Mouse (Mus musculus) heart, postnatal 36 days (tissue): ENCODE measurements around the gene Ift122. TPM values are rescaled to one million over a fixed set of nuclear protein-coding genes. Genes with fewer than 3 reads are reported as not detected.

ENCODE experiments used
- DNase-seq, 2 experiments: peaks; one replicate each; pipeline ENCODE4 v3.0.0; 2021 to 2022
- intact Hi-C: fragments of 180-260 bp; cut with DNase I; formaldehyde crosslinking; loops from one replicate; pipeline ENCODE4 v1.15.1; 2025
- total RNA-seq, 2 experiments: library from RNA; stranded (reverse); gene quantifications; 2 replicates each; pipeline ENCODE4 v1.2.3; 2021

Ift122 gene
- total RNA-seq, 2 experiments from 2014 or later: 9.1 to 9.4 TPM

DNA sequence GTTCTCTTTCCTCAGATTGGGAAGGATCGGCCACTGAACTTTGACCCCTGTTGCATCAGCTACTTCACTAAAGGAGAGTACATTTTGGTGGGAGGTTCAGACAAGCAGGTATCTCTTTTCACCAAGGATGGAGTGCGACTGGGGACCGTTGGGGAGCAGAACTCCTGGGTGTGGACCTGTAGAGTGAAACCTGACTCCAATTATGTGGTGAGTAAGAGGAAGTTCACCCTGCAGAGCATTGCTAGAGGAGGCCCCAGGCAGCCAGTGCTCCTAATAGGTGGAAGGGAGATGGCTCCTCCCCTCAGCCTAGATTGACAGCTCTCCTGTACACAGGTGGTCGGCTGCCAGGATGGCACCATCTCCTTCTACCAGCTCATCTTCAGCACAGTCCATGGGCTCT, 33.6 kb downstream of the Ift122 start:
- intact Hi-C loops: loop anchor here (2.0 kb wide), 1 partner anchor 32 kb away; no protein-coding TSS in a partner anchor
- no peak for DNase-seq

DNA sequence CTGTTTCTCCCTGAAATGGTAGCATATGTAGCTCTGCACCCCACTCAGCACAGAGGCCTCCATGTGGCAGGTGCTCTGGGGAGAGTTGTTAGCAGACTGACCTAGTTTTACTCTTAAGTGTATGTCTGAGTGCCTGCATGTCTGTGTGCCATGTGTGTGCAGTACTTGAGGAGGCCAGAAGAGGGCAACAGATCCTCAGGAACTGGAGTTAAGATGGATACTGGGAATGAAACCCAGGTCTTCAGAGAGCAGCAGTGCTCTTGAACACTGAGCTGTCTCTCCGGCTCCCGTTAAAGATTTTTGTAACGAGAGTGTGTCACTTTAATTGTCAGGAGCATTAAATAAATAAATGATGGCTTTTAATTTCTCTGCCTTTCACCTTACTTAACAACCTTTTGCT, 35.0 kb downstream of the Ift122 start:
- intact Hi-C loops: no loop called here
- DNase-seq: no peak

DNA sequence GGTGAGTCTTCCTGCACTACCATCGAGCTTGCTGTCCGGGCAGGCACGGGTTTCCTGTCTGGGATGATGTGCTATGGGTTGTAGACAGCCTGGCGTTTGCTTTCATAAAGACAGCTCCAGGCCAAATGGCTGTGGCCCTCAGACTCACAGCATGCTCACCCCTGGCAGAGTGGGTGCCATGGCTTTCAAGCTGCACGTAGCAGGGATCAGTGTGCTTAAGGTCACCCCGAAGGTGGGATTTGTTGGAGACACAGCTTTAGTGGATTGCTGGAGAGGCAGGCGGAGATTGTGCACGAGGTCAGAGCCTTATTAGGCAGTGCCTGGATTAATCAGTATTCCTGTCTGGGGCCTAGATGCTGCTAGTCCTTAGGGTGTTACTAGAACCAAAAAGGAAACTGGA, 37.3 kb downstream of the Ift122 start:
- DNase-seq: no peak
- intact Hi-C loops: no loop called here

DNA sequence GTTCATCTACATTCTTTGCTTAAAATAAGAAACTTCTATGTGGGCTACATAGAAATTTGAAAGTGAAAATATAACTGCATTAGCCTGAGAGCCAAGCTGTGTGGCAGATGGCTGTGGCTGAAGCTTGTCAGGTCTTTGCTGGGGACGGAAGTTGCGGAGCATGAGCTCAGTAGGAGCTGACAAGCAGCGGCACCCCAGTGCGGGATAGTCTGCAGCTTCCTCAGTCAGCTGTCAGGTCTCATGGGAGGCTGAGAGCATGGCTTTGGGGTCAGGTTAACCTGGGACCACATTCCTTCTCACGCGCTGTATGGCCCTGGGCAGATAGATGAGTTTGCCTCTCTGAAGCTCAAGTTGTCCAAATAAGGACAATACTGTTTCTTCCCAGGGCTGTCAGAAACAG, 37.8 kb downstream of the Ift122 start:
- intact Hi-C loops: no loop called here
- DNase-seq: no peak

DNA sequence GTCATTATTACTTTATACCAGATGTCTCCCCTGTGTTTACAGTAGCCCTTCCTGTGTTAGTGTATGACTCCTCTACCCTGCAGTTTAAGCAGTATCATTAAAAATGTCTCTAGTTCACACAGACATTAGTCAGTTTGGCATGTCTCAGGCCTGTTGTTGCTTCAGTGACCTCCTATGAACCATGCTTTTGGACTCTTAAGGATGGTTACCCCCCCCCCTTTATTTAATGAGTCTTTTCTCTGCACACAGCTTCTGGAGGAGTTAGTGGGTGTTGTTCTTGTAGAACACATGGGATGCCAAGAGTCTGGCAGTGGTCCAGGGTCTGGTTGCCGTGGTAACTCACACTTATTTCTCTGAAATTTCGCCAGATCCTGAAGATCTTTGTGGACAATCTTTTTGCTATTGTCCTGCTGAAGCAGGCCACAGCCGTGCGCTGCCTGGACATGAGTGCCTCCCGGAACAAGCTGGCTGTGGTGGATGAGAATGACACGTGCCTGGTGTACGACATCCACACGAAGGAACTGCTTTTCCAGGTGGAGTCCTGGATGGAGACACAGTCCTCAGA, 38.3 kb downstream of the Ift122 start:
- DNase-seq: peak; percentile 40 to 47
- intact Hi-C loops: no loop called here

DNA sequence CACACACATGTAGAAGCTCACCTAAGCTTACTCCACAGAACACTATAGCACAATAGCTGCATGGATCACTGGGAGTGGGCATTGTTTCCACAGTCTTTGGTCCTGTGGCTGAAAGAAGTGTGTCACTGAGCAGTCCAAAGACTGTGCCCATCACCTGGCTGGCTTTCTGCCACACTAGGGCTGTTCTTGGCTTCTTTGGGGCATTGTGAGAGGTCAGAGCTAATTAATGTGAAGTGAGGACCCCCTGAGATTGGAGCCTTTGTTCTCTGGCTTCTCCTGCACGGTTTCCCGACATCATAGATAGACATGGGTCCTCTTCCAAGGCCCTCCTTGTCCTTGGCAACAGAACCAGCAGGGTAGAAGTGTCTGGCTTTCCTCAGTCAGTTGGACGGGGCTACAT, 39.1 kb downstream of the Ift122 start:
- intact Hi-C loops: no loop called here

DNA sequence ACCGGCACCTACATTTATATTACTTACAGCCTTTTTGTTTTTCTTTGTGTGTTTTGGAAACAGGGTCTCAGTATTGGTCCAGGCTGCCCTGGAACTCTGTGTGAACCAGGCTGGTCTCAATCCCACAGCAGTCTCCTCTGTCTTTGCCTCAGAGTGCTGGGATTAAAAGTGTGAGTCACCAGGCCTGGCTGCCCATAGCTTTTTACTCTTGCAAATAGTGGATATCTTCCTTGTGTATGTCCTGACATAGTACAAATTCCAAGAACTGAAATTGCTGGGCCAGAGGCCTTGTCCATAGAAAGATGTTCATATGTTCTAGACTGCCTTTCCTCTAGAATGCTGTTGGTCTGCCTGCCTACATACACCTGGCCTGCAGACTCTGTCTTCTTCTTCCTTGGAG, 43.1 kb downstream of the Ift122 start:
- intact Hi-C loops: loop anchor here (5.0 kb wide), 1 partner anchor 231 kb away; no protein-coding TSS in a partner anchor
- DNase-seq: no peak

More for the DNA sequence above, 39.1 kb downstream of the Ift122 start:
- no peak for DNase-seq

DNA sequence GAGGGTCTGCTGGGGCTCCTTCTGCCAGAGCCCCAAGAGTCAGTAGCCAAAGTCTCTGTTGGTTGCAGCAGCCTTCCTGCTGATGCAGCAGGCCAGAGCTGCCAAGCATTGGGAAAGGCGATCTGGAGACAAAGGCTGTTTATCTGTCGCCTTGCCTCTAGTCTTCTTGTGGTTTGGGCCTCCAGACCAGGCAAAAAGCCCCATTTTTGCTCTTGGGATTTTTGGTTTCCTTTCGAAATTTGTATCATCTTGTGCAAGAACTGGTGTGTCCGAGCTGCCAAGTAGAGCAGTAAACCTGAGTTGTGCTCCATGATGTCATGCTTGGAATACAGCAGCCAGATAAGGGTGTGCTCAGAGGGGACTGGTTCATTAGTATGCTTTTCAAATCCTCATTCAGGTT, 43.8 kb downstream of the Ift122 start:
- DNase-seq: peak; percentile 56 to 61
- intact Hi-C loops: loop anchor here (5.0 kb wide), 1 partner anchor 230 kb away; no protein-coding TSS in a partner anchor

DNA sequence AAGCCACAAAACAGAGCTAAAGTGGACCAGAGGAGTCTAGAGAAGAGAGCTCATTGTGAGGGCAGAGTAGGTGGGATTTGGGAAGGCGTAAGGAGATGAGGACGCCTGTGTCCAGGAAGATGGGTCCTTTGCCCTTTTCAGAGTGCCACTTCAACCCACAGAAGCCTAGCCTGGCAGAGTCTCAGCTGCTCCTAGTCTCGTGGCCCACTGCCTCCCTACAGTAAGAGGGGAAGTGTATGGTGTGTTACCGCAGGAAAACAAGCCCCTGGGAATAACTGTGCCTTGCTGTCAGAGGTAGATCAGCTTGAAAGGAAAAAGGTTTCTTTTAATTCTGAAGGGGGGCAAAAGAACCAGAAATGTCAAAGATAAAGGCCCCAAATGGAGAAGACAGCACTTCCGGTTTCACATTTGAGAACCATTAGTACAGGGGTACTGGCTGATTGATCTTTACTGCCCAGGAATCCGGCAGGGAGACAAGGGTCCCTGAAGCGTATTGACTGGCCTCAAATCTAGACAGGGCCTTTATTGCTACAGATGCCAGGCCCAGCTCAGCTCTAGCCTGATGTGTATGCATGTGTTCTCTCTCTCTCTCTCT, 44.8 kb downstream of the Ift122 start:
- intact Hi-C loops: loop anchor here (5.0 kb wide), 1 partner anchor 229 kb away; no protein-coding TSS in a partner anchor
- DNase-seq: no peak

DNA sequence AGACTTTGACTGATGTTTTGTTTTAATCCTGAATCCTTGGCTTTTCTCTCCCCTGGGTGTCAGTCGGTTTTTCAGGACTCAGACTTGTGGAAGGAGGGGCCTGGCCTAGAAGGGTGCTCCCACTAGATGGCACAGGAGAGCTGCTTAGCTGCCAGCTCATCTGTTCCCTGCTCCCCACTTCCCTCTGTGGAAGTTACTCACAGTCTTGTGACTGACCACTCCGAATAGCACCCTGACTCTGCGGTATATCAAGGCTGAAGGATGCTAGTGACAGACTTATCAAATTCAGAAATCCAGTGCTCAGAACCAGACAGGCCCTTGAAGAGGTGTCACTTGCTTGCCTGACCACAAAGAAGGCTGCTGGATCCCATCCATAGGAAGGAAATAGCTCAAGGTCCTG, 47.8 kb downstream of the Ift122 start:
- intact Hi-C loops: loop anchor here (1.0 to 2.0 kb wide), 3 partner anchors 54 to 106 kb away; no protein-coding TSS in a partner anchor
- peak; percentile 81 to 83 for DNase-seq

DNA sequence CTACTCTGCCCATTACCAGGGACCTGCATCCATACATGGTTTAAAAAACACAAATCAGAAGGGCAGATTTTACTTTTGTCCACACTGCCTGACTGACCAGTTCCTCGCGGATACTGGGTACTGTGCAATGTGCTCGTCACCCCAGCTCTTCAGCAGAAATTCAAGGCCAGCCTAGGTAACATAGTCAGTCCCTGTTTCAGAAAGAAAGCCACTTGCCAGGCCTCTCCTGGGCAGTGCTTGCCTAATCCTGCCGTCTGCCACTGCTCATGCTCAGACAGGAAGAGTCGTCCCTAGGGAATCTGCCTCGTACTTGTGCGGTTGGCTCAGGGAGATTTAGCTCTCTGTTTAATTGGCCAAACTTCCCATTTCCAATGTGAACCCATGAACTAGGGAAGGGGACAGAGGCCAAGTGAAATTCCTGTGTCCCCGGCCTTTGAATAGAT, 48.2 kb downstream of the Ift122 start:
- DNase-seq: peak; percentile 52 to 67
- intact Hi-C loops: loop anchor here (1.0 to 2.0 kb wide), 3 partner anchors 55 to 106 kb away; no protein-coding TSS in a partner anchor

DNA sequence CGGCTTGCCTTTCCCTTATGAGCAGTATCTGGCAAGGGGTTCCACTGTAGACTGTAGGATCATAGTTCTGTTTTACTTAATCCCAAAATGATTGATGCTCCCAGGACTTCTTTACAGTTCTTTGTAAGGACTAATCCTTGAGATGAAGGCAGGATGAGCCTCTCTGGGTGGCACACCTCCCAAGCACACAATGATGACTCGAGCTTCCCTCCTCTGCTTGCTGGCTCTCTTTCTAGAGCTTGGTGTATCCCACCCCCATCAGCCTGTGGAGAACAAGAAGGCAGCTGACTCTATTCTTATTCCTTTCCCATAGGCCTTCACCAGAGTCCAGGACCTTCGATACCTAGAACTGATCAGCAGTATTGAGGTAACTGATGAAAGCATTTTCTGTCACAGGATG, 49.3 kb downstream of the Ift122 start:
- DNase-seq: no peak
- intact Hi-C loops: no loop called here

DNA sequence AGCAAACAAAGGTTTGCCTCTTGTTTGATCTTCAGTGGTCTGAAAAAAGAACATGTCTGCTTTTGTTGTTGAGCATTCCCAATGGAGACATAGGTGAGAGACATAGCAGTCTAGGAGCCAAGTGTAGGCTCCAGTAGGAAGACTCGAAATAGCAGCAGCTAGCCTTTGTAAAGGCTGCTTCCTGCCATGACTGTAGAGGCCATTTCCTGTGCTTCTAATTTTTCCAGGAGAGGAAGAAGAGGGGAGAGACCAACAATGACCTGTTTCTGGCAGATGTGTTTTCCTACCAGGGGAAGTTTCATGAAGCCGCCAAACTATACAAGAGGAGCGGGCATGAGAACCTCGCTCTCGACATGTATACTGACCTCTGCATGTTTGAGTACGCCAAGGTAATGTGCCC, 52.3 kb downstream of the Ift122 start:
- intact Hi-C loops: no loop called here
- DNase-seq: no peak

DNA sequence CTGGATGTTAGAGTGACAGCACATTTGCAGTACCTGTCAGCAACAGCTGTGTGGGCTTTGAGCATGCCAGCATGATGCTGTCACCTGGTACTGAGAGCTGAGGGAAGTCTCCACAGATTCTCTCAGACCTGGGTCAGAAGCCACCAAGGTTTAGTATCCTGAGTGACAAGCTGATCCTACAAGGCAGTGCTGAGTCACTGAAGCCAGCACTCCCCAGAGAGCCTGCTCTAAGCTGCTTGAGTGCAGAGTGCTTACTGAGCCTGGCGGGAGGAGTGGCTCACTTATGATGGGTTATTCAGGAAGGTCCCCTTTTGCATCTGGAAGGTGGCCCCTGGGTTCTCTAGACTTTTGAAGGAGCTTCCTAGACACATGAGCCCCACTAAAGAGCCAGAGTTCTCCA, 53.2 kb downstream of the Ift122 start:
- intact Hi-C loops: no loop called here
- no peak for DNase-seq

DNA sequence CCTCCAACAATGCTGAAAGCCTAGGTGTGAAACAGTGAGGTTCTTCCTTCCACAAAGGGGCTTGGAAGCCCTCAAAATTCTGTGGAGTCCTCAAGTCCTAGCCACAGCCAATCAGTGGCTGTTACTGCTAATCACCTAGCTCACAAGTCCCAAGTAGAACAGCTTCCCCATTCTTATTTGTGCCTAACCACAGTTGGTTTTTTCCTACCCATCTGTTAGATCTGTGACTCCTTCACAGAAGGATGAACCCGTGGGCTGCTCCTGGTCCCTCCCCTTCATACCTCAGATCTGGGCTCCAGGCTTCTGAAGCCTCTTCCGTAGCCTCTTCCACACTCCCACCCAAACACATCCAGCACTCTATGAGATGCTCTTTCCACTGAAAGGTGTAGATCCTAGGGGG, 53.6 kb downstream of the Ift122 start:
- no peak for DNase-seq
- intact Hi-C loops: no loop called here

DNA sequence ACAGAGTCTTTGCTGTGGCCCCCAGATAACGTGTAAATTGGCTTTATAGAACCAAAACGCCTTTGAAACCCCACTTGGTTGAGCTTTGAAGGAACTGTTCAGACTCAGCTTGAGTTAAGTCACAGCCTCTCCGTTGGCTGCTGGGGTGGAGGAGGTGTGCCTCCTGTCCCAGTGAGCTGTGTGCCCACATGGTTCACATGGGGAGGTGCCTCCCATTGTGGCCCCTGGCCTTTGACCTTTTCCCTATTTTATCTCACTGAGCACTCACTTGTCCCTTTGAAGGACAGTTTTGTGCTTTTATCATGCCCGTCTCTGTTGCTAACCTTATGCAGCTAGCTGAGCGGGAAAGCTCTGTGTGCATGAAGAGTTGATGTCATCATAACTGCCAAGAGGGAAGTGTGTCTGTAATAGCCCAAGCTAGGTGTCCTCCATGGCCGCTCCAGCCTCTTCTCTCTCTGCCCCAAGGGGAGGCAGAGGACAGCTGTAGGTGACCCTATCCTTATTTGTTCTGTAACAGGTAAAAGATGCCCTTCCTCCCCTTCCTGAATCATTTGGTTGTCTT, 55.2 kb downstream of the Ift122 start:
- intact Hi-C loops: no loop called here
- no peak for DNase-seq

DNA sequence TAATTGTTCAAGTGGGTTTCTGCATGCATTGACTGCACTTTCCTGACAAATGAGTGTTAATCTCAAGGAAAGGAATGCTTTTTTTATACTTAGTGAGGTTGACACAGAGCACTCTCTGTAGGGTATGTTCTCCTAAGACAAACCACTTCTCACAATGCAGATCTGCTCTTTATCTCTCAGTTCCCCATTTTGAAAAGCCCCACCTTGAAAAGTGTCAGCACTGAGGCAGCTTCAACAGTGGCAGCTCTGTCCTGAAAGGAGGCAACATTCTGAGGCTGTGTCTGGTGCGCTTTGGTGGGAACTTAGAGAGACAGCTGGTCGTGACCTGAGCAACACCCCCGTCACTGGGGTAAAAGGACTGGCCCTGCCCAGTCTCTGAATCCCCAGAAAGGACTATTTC, 55.8 kb downstream of the Ift122 start:
- intact Hi-C loops: no loop called here
- DNase-seq: no peak

DNA sequence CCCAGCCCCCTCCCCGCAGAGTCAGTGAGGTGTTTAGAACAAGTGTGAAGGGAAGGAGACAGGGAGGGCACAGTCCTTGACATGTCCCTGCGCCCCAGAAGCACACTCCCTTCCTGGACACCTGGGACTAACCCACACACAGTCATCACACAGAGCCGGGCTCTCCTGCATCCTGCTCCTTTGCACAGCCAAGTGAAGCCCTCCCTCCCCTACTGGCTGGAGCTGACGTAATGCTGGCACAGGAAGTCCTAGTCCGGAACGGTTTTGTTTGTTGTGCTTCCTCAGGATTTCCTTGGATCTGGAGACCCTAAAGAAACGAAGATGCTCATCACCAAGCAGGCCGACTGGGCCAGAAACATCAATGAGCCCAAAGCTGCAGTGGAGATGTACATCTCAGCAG, 56.7 kb downstream of the Ift122 start:
- intact Hi-C loops: no loop called here
- DNase-seq: peak; percentile 69 to 76

DNA sequence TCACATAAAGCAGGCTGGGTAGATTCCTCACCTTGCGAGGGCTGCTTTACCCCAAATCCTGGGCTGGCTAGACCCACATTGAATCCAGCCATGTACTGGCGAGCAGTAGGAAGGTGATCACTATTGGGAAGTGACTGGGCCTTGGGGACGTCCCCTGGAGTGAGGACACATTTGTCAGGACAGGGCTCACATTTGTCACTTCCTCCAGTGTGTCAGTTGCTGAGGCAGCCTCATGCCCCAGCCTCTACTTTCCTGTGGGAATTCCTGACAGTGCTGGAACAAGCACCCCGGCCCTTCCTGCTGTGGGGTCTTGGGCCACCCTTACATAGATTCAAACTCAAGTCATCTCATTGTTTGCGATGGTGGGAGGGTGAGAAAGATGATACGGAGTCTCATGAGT, 58.5 kb downstream of the Ift122 start:
- no peak for DNase-seq
- intact Hi-C loops: no loop called here

DNA sequence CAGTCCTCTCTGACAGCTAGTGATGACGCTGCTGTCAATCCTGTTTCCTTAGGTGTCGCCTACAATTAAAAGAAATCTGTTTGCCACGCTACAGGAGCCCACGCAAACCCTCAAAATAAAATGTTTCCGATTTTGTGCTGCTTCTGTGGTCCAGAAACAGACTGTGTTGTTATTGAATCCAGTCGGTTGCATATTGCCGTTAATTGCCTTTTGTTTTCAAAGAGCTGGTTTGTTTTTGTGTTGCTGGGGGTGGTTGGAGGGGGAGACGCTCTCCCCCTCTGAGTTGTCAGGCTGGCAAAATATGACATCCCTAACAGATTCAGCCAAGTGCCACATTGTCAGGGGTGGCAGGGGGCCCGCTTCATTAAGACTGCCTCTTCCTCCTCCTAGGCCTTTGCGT, 60.2 kb downstream of the Ift122 start:
- no peak for DNase-seq
- intact Hi-C loops: no loop called here

DNA sequence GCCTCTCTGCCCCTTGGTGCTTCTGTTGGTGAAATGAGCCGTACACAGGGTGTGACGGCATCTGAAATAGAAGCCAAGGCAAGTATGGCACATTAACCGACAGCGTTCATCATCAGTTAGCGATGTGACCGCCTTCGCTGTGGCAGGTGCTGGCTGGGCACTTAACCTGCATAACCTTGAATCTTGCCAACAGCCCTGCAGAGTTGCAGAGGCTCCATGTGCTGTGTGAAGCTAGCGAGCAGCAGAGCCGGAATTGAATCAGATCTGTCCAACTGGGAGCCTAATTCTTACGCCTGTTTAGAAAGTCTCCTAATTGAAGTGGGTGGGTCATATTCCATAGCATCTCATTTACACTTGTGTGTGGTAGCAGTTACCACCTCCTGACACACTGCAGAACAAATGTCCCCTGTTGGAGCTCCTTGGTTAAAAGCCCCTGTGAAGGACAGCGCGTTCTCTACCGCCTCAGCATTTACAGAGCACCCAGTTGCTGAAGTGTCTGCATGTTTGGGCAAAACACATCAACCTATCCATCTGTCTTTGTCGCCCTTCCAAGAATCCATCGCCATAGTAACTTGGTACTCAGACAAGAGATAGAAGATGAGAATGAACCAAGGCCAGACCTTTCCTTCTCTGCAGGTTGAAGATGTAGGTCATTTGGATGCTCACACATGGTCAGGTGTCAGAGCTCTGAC, 61.4 kb downstream of the Ift122 start:
- DNase-seq: no peak

More for the DNA sequence above, 61.4 kb downstream of the Ift122 start:
- intact Hi-C loops: loop anchor here (2.0 kb wide), 1 partner anchor 40 kb away; no protein-coding TSS in a partner anchor
